Mouse (Mus musculus) neural tube, embryonic 11.5 days (tissue): ENCODE data around the gene Ern1. TPM values are rescaled to one million over a fixed set of nuclear protein-coding genes. Genes with fewer than 3 reads are reported as not detected.
"Not testable (repeated sequence)": the region's sequence is repeated elsewhere in the genome, so short reads cannot be mapped to it uniquely, and the experiment has no call there.

Source experiments
- ATAC-seq: fragments of 200-750 bp; cut with Nextera tagmentation; 2 replicates; pipeline ENCODE4 v1.8.0; 2017; ENCODE audit warnings: moderate number of reproducible peaks, mild to moderate bottlenecking, moderate TSS enrichment, moderate library complexity; ENCODE audit not compliant: insufficient read depth, low FRiP score, low TSS enrichment
- DNase-seq: peaks from one replicate; pipeline ENCODE4 v3.0.0-alpha.2; 2015; ENCODE audit warnings: low spot score
- H3K27ac ChIP-seq: fragments of 300-500 bp; sonication (generic); 2 replicates; pipeline ENCODE4 v1.5.1; 2014; ENCODE audit warnings: low read depth, mild to moderate bottlenecking, low read length
- H3K27me3 ChIP-seq: fragments of 300-500 bp; sonication (generic); 2 replicates; pipeline ENCODE4 v1.6.1; 2014; ENCODE audit warnings: mild to moderate bottlenecking, low read length, mixed read lengths; ENCODE audit not compliant: control insufficient read depth, insufficient read depth
- H3K36me3 ChIP-seq: fragments of 300-500 bp; sonication (generic); 2 replicates; pipeline ENCODE4 v1.6.1; 2014; ENCODE audit warnings: mild to moderate bottlenecking, low read length, moderate library complexity, mixed read lengths; ENCODE audit not compliant: control insufficient read depth, insufficient read depth
- H3K4me1 ChIP-seq: fragments of 300-500 bp; sonication (generic); 2 replicates; pipeline ENCODE4 v1.6.1; 2014; ENCODE audit warnings: low read length, mixed read lengths; ENCODE audit not compliant: control insufficient read depth, insufficient read depth
- H3K4me2 ChIP-seq: fragments of 300-500 bp; sonication (generic); 2 replicates; pipeline ENCODE4 v1.6.1; 2014; ENCODE audit warnings: low read depth, mild to moderate bottlenecking, moderate library complexity
- H3K4me3 ChIP-seq: fragments of 300-500 bp; sonication (generic); 2 replicates; pipeline ENCODE4 v1.5.1; 2014; ENCODE audit warnings: low read depth, low read length
- H3K9ac ChIP-seq: fragments of 300-500 bp; sonication (generic); 2 replicates; pipeline ENCODE4 v1.6.1; 2014; ENCODE audit warnings: mild to moderate bottlenecking, low read length
- H3K9me3 ChIP-seq: fragments of 300-500 bp; sonication (generic); 2 replicates; pipeline ENCODE4 v1.6.1; 2016; ENCODE audit warnings: low read length; ENCODE audit not compliant: control insufficient read depth
- WGBS: fragments of 180-500 bp; shearing (Covaris S2); extraction: QIAGEN DNeasy Blood & Tissue Kit; methylation state at CpG from one replicate; pipeline ENCODE4 v1.1.7; 2014; 5-methylcytosine and 5-hydroxymethylcytosine counted together
- polyA plus RNA-seq: library from polyadenylated mRNA; unstranded; fragments of >200 nt; fragmentation: Nextera tagmentation; extraction: Ambion mirVana; gene quantifications from 2 replicates; pipeline ENCODE4 v1.2.1, GENCODE M21; 2014

The Ern1 gene
- polyA plus RNA-seq, 1 experiment from 2014 or later = 6.6 TPM

DNA sequence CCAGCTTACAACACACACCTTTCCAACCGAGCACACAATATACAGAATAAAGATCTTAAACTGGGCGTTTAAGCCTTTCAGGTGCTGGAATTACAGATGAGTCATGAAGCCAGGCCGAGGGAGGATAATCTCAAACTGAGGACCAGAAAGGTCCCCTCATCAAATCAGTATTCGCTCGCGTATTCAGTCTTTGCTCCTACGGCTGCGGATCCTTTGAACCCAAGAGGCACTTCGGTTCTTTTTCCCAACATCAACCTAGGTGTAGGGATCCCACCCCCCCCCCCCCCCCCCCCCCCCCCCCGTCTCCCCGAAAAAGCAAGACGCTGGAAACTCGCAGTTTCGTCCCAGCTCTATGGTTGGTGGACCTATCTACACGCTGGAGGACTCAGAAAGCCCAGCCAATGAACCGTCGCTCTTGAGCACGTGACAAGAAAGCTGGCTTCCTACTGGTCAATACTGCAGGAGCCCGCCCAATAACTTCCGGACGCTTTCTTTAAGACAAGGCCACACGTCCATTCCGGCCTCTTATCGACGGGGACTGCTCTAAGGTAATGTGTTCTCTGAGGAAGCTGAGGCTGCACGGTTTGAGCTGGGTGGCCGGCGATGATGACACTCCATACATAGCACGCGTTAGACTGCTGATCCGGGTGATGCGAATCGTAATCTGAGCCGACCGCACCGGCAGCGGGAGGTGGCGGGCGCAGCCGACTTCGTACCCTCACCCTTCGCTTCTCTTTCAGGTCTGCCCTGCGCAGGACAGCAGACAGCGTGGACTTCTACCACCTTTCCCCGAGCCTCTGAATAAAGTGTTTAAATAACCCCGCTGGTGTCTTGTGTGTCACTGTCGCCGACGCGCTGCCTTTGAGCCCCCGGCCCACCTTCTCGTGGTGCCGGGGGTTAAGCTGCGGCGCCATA lies 13.0 kb upstream of the Ern1 start:
- Histone ChIP-seq H3K4me3 (peak overlapping the region; percentile 64), H3K4me2 (peak overlapping the region; percentile 65), H3K27ac (peak overlapping the region; percentile 91), H3K9ac (peak overlapping the region; percentile 94), H3K4me1 (no peaks in the 10 kb centered on the region), H3K36me3 (no peaks in the 10 kb centered on the region), H3K27me3 (no peaks in the 10 kb centered on the region), H3K9me3 (no peaks in the 10 kb centered on the region)
- DNase-seq (peak; percentile 92), ATAC-seq (peak; percentile 96)
- under 1% methylated on average over 54 of the region's 55 CpGs for WGBS

DNA sequence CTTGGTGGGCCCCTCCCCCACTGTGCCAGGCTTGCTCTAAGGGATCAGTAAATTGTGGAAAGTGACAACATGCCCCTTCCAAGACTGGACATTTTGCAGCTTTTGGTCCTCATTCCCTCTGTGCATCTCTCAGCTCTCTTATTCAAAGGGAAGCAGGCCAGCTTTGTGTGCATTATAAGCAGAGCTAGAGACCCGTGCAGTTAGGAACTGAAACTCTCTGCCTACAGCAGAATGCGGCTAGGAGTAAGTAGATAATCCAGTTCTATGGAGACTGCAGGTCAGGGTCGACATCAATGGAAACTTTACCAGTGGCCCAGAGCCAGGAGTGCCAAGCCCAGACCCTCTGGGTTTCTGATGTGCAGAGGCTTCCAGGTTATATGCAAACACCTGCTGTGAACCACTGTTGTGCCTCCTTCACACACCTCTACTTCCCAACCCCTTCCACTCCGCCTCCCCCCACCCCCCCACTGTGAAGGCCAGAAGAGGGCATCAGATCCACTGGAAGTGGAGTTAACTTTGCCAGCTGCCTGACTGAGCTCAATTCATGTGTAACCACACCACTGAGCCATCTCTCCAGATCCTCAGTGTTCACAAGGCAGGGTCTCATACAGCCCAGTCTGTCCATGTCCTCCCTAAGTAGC lies 11.2 kb upstream of the Ern1 start:
- H3K27me3 ChIP-seq = no peaks in the 10 kb centered on the region
- no peak overlapping the region for H3K4me2 ChIP-seq
- H3K9me3 ChIP-seq = no peaks in the 10 kb centered on the region
- DNase-seq = no peak
- H3K4me1 ChIP-seq = no peaks in the 10 kb centered on the region
- WGBS = 29% methylated on average over 4 of the region's 4 CpGs
- no peak overlapping the region for H3K4me3 ChIP-seq
- H3K36me3 ChIP-seq = no peaks in the 10 kb centered on the region
- H3K9ac ChIP-seq = no peak overlapping the region
- no peak for ATAC-seq
- no peak overlapping the region for H3K27ac ChIP-seq

DNA sequence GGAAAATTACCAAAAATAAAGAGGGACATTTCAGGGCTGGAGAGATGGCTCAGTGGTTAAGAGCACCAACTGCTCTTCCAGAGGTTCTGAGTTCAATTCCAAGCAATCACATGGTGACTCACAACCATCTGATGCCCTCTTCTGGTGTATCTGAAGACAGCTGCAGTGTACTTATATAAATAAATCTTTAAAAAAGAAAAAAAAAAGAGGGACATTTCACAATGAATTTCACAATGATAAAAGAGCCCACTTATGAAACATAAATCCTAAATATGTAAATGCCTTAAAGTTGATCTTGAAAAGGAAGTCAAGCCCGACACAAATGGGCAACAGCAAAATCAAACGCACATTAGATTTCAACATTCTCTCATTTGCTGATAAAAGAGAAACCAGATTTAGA lies 10.3 kb upstream of the Ern1 start:
- 95% methylated on average over 2 of the region's 2 CpGs for WGBS
- Histone ChIP-seq H3K9ac (no peak overlapping the region), H3K27ac (no peak overlapping the region), H3K9me3 (no peaks in the 10 kb centered on the region), H3K36me3 (no peaks in the 10 kb centered on the region), H3K27me3 (no peaks in the 10 kb centered on the region), H3K4me2 (no peak overlapping the region), H3K4me3 (no peak overlapping the region), H3K4me1 (no peaks in the 10 kb centered on the region)
- no peak for ATAC-seq
- no peak for DNase-seq

DNA sequence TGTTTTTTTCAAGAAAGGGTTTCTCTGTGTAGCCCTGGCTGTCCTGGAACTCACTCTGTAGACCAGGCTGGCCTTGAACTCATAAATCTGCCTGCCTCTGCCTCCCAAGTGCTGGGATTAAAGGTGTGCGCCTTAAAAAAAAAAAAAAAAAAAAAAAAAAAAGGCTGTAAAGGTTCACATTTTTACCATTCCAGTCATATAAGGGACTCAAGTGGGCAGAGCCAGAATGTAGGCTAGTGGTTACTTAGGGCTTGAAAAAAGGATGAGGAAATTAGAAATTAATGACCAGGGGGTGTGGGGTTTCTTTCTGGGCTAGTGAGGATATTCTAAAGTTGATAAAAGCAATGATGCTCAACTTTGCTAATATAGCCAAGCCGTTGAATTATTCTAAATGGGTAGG lies 9.4 kb upstream of the Ern1 start:
- WGBS = 95% methylated on average over 2 of the region's 2 CpGs
- H3K36me3 ChIP-seq, H3K9me3 ChIP-seq, H3K4me1 ChIP-seq, H3K27me3 ChIP-seq, H3K9ac ChIP-seq, DNase-seq, H3K4me2 ChIP-seq, H3K27ac ChIP-seq, ATAC-seq, H3K4me3 ChIP-seq: not testable (repeated sequence)

- DNase-seq (no peak), ATAC-seq (no peak)
- H3K9ac ChIP-seq = no peak overlapping the region
- no peak overlapping the region for H3K4me2 ChIP-seq
- 83% methylated on average over 7 of the region's 7 CpGs for WGBS
- H3K4me3 ChIP-seq = no peak overlapping the region
- no peaks in the 10 kb centered on the region for H3K36me3 ChIP-seq
- no peaks in the 10 kb centered on the region for H3K4me1 ChIP-seq
- H3K27ac ChIP-seq = no peak overlapping the region
- no peaks in the 10 kb centered on the region for H3K9me3 ChIP-seq
- H3K27me3 ChIP-seq = no peaks in the 10 kb centered on the region
Measured at GRCm38 (mm10) chr11:106492984-106493669, 5.5 kb upstream of the Ern1 start.

DNA sequence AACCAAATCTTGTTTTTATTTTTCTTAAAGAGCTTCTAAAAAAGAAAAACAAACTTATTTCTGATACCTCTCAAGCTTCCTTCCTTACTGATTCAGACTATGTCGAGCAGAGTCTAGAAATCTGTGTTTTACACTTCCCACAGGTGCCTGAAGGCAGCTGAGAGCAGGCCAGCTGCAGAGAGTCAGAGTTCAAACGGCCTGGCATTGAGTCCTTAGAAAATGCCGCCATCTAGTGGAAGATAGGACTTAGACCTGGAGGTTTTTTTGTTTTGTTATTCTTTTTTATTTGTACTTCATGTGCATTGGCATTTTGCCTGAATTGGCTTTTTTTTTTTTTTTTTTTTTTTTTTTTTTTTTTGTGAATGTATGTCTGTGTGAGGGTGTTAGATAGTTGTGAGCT lies 3.7 kb upstream of the Ern1 start:
- H3K36me3 ChIP-seq = no peaks in the 10 kb centered on the region
- peak; percentile 67 for DNase-seq
- H3K4me2 ChIP-seq = no peak overlapping the region
- no peaks in the 10 kb centered on the region; the same call in 1 of the 2 replicates for H3K4me1 ChIP-seq
- H3K4me3 ChIP-seq = no peak overlapping the region
- H3K9me3 ChIP-seq = no peaks in the 10 kb centered on the region
- no peak overlapping the region for H3K27ac ChIP-seq
- H3K27me3 ChIP-seq = no peaks in the 10 kb centered on the region
- ATAC-seq = no peak
- WGBS = 1% methylated on average over 3 of the region's 3 CpGs
- no peak overlapping the region for H3K9ac ChIP-seq

DNA sequence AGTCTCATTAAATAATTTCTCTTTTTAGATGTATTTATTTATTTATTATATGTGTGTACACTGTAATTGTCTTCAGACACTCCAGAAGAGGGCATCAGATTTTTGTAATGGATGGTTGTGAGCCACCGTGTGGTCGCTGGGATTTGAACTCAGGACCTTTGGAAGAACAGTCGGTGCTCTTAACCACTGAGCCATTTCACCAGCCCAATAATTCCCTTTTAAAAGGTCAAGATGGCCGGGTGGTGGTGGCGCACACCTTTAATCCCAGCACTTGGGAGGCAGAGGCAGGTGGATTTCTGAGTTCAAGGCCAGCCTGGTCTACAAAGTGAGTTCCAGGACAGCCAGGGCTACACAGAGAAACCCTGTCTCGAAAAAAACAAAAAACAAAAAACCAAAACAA lies 2.9 kb upstream of the Ern1 start:
- not testable (repeated sequence) for H3K27ac ChIP-seq, H3K4me1 ChIP-seq, H3K9me3 ChIP-seq, DNase-seq, H3K9ac ChIP-seq, ATAC-seq, H3K4me3 ChIP-seq, H3K27me3 ChIP-seq, H3K36me3 ChIP-seq, H3K4me2 ChIP-seq
- 90% methylated on average over 6 of the region's 6 CpGs for WGBS

DNA sequence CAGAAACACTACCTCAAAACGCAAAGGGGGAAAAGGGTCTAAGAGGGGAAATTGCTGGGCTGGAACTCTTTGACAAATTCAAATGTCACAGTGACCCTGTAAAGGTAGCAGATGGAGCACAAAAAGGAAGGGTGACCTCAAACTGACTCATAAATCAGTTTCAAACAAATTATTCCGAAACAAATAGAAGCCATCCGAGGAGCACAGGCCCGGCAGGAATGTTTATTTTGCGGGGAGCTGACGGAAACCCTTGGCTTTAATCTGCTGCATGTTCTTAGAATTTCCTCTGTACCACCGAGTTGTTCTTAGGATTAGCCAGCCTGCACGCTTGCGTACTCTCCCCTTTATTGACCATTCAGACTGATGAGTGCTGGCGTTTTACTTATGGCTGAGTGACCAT lies 2.4 kb upstream of the Ern1 start:
- Histone ChIP-seq H3K9me3 (no peaks in the 10 kb centered on the region), H3K4me1 (no peaks in the 10 kb centered on the region; the same call in 1 of the 2 replicates), H3K27me3 (no peaks in the 10 kb centered on the region), H3K9ac (no peak overlapping the region), H3K4me3 (no peak overlapping the region), H3K27ac (no peak overlapping the region), H3K4me2 (no peak overlapping the region), H3K36me3 (no peaks in the 10 kb centered on the region)
- ATAC-seq (no peak), DNase-seq (no peak)
- 47% methylated on average over 10 of the region's 10 CpGs for WGBS
